Mouse (Mus musculus) liver, postnatal 0 days (tissue): ENCODE data around the gene Daglb.

Source experiments
- CTCF ChIP-seq: sonication (generic); IDR thresholded peaks from 2 replicates; pipeline ENCODE4 v1.5.1; 2016; ENCODE audit warnings: antibody characterized with exemption, low read depth
- EP300 ChIP-seq: IDR thresholded peaks from 2 replicates; pipeline ENCODE4 v1.6.1; 2016; ENCODE audit warnings: antibody characterized with exemption, low read depth, mild to moderate bottlenecking

GRCm38 (mm10) chr5:143501649-143502048 lies 37.3 kb downstream of the Daglb start:
- TF ChIP-seq CTCF (no peak), EP300 (no peak)
